8 mouse cellular contexts compared by ENCODE assay signal in the genomic region with DNA sequence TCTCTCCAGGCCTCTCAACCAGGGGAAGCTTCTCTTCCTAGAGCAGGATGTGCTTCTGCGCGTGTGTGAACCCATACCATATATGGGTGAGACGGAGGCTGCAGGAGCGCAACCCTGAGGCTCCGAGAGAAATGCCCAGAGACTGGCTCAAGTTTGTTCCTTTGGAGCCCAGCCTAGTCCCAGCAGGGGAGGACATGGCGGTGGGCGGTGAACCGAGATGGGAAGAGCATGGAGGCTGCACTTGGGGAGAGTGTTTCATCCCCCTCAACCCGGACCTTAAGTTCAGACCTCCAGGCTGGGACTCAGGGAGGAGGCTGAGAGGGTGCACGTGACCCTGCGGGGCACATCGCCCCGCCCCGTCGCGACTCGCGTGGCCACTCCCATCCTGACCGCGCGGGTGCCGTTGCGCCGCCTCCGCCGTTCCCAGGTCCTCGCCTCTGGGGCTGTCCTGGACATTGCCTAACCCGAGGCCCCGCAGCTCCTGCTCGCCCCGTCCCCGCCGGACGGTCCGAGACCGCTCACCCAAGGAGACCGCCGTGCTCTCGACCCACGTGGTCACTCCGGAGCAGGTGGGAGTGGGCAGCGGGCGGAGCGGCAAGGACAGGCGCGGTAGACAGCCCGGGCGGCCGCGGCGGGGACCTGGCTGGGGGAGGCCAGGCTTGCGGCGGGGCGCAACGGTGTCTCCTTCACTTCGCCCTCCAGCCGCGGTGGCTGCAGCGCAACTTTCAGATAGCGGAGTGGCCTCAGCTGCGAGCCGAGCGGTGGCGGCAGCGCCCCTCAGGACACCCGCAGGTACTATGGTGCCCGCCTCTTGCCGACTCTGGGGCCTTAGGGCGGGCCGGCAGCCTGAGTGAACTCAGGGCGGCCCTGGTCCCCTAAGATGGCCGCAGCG. TPM values are rescaled to one million over a fixed set of nuclear protein-coding genes. Genes with fewer than 3 reads are reported as not detected.
DNase-seq lines count a peak whose midpoint lies in the region; ATAC-seq and TF ChIP-seq lines count a peak whose summit lies in the region.

No protein-coding gene starts in this region.

- under 1% methylated on average over 68 of the region's 73 CpGs for WGBS in forebrain, embryonic 11.5 days
- WGBS in heart, embryonic 16.5 days = under 1% methylated on average over 72 of the region's 73 CpGs
- WGBS in liver, embryonic 14.5 days (ENCODE audit: insufficient replicate concordance) = under 1% methylated on average over 71 of the region's 73 CpGs
- WGBS in stomach, embryonic 15.5 days = under 1% methylated on average over 66 of the region's 73 CpGs

- TF ChIP-seq CTCF in E14TG2a.4 (conservative IDR thresholded peaks at IDR 0.05; ENCODE audit: low read length) = no peak
- TF ChIP-seq CTCF in liver, embryonic 14.5 days (IDR thresholded peaks at IDR 0.05; ENCODE audit: low read depth) = no peak; the same call in 1 of the 2 replicates

- TF ChIP-seq EP300 in liver, embryonic 14.5 days (IDR thresholded peaks at IDR 0.05; ENCODE audit: low read depth) = peak; percentile 84

- H3K4me1 ChIP-seq in E14TG2a.4 (replicated peaks; ENCODE audit: low read depth, low read length) = peaks cover 48% of the 10 kb centered on the region
- no peaks in the 10 kb centered on the region; the same call in 1 of the 2 replicates for H3K4me1 ChIP-seq in forebrain, embryonic 11.5 days (replicated peaks; ENCODE audit: control insufficient read depth, insufficient read depth, low read length)
- peaks cover 39% of the 10 kb centered on the region for H3K4me1 ChIP-seq in heart, embryonic 16.5 days (ENCODE audit: control insufficient read depth, insufficient read depth, low read length)
- H3K4me1 ChIP-seq in liver, embryonic 14.5 days (replicated peaks; ENCODE audit: control insufficient read depth in 2 of 2, insufficient read depth in 2 of 2, low read length in 1 of 2) = peaks cover 30 to 31% of the 10 kb centered on the region in 2 experiments
- H3K4me1 ChIP-seq in stomach, embryonic 15.5 days = peaks cover 21% of the 10 kb centered on the region

- DNase-seq in c-Kit-positive CD71-positive TER-119-negative erythroid progenitor cells, embryonic 14.5 days (ENCODE audit: low read depth) = peak; percentile 87
- DNase-seq in forebrain, embryonic 11.5 days (ENCODE audit: low spot score) = peak; percentile 98
- DNase-seq in kidney, postnatal 25 days = peak; percentile 97
- peak; percentile 84 to 85 (median 84) for DNase-seq in liver, embryonic 14.5 days (ENCODE audit: low read depth in 3 of 3, low spot score in 3 of 3)
- peak; percentile 98 for DNase-seq in neural tube, embryonic 10.5 days (ENCODE audit: extremely low spot score, low spot score)

- no peaks in the 10 kb centered on the region for H3K9me3 ChIP-seq in E14TG2a.4 (ENCODE audit: low read length)
- H3K9me3 ChIP-seq in forebrain, embryonic 11.5 days (ENCODE audit: control insufficient read depth, low read length) = no peaks in the 10 kb centered on the region
- no peaks in the 10 kb centered on the region for H3K9me3 ChIP-seq in heart, embryonic 16.5 days (replicated peaks; ENCODE audit: control insufficient read depth, low read length)
- H3K9me3 ChIP-seq in liver, embryonic 14.5 days (ENCODE audit: control insufficient read depth, low read length) = no peaks in the 10 kb centered on the region
- H3K9me3 ChIP-seq in stomach, embryonic 15.5 days = no peaks in the 10 kb centered on the region

- peak overlapping the region; percentile 74 for H3K27ac ChIP-seq in forebrain, embryonic 11.5 days (ENCODE audit: low read depth, low read length)
- peak overlapping the region; percentile 99 for H3K27ac ChIP-seq in heart, embryonic 16.5 days (ENCODE audit: low read length)
- H3K27ac ChIP-seq in liver, embryonic 14.5 days = peak overlapping the region; percentile 89
- peak overlapping the region; percentile 99 for H3K27ac ChIP-seq in stomach, embryonic 15.5 days

- H3K27me3 ChIP-seq in E14TG2a.4 (ENCODE audit: insufficient read depth, low read length) = peaks cover 5% of the 10 kb centered on the region; the same call in 1 of the 2 replicates
- H3K27me3 ChIP-seq in forebrain, embryonic 11.5 days (ENCODE audit: control insufficient read depth, insufficient read depth, low read length) = no peaks in the 10 kb centered on the region
- no peaks in the 10 kb centered on the region for H3K27me3 ChIP-seq in heart, embryonic 16.5 days (ENCODE audit: control insufficient read depth, insufficient read depth, low read length)
- no peaks in the 10 kb centered on the region for H3K27me3 ChIP-seq in liver, embryonic 14.5 days (ENCODE audit: control insufficient read depth, insufficient read depth, low read length)
- no peaks in the 10 kb centered on the region for H3K27me3 ChIP-seq in stomach, embryonic 15.5 days (replicated peaks)

- peak overlapping the region; percentile 99 for H3K4me3 ChIP-seq in E14TG2a.4 (replicated peaks; ENCODE audit: low read length)
- H3K4me3 ChIP-seq in forebrain, embryonic 11.5 days (ENCODE audit: low read depth, low read length) = peak overlapping the region; percentile 94
- peak overlapping the region; percentile 80 for H3K4me3 ChIP-seq in heart, embryonic 16.5 days (ENCODE audit: low read length)
- peak overlapping the region; percentile 90 to 97 for H3K4me3 ChIP-seq in liver, embryonic 14.5 days (ENCODE audit: insufficient read depth in 1 of 2, low read depth in 2 of 2, low read length in 2 of 2)
- H3K4me3 ChIP-seq in stomach, embryonic 15.5 days (replicated peaks) = peak overlapping the region; percentile 99

- peak overlapping the region; percentile 91 for H3K9ac ChIP-seq in forebrain, embryonic 11.5 days (ENCODE audit: low read length)
- peak overlapping the region; percentile 86 for H3K9ac ChIP-seq in heart, embryonic 16.5 days (ENCODE audit: low read length)
- peak overlapping the region; percentile 94 for H3K9ac ChIP-seq in liver, embryonic 14.5 days (replicated peaks)
- H3K9ac ChIP-seq in stomach, embryonic 15.5 days = peak overlapping the region; percentile 85

- peaks cover 34% of the 10 kb centered on the region for H3K36me3 ChIP-seq in E14TG2a.4 (ENCODE audit: insufficient read depth, low read length)
- peaks cover 3% of the 10 kb centered on the region; the same call in 1 of the 2 replicates for H3K36me3 ChIP-seq in forebrain, embryonic 11.5 days (ENCODE audit: control insufficient read depth, insufficient read depth, low read length)
- peaks cover 15% of the 10 kb centered on the region for H3K36me3 ChIP-seq in heart, embryonic 16.5 days (ENCODE audit: control insufficient read depth, insufficient read depth)
- peaks cover 27% of the 10 kb centered on the region for H3K36me3 ChIP-seq in liver, embryonic 14.5 days (replicated peaks; ENCODE audit: control insufficient read depth, insufficient read depth, low read depth)
- peaks cover 14% of the 10 kb centered on the region for H3K36me3 ChIP-seq in stomach, embryonic 15.5 days

- ATAC-seq in forebrain, embryonic 11.5 days (replicated peaks; ENCODE audit: low FRiP score) = peak; percentile 98
- peak; percentile 98 for ATAC-seq in heart, embryonic 16.5 days (replicated peaks; ENCODE audit: extremely low read depth, insufficient read depth, low FRiP score)
- ATAC-seq in liver, embryonic 14.5 days (ENCODE audit: insufficient read depth) = peak; percentile 97
- ATAC-seq in stomach, embryonic 15.5 days (ENCODE audit: insufficient read depth, low FRiP score, low read depth) = peak; percentile 96

- peak overlapping the region; percentile 63 for H3K4me2 ChIP-seq in forebrain, embryonic 11.5 days (ENCODE audit: low read depth, low read length, severe bottlenecking)
- H3K4me2 ChIP-seq in heart, embryonic 16.5 days (ENCODE audit: low read depth, low read length) = peak overlapping the region; percentile 77
- H3K4me2 ChIP-seq in liver, embryonic 14.5 days (ENCODE audit: low read depth) = peak overlapping the region; percentile 93
- H3K4me2 ChIP-seq in stomach, embryonic 15.5 days = peak overlapping the region; percentile 79

RNA-seq across cellular contexts. Expression of a gene that starts 6.1 kb away (rescaled TPM):
- polyA plus RNA-seq in forebrain, embryonic 11.5 days (2014; fragmentation: Nextera tagmentation; extraction: Ambion mirVana) = 254 and 262 TPM in 2 replicates
- polyA plus RNA-seq in heart, embryonic 16.5 days (2015; fragmentation: Nextera tagmentation; extraction: Ambion mirVana) = 524 and 538 TPM in 2 replicates
- 54.2 and 80.9 TPM in 2 replicates for polyA plus RNA-seq in liver, embryonic 14.5 days (2012; rRNA removed)
- 126 and 134 TPM in 2 replicates for polyA plus RNA-seq in liver, embryonic 14.5 days (2014; fragmentation: Nextera tagmentation; extraction: Ambion mirVana)
- 264 and 310 TPM in 2 replicates for polyA plus RNA-seq in stomach, embryonic 15.5 days (2015; fragmentation: Nextera tagmentation; extraction: Ambion mirVana)

RNA-seq across cellular contexts. Expression of a gene that starts 17.7 kb away (rescaled TPM):
- polyA plus RNA-seq in forebrain, embryonic 11.5 days (2014; fragmentation: Nextera tagmentation; extraction: Ambion mirVana) = 11.9 and 13.7 TPM in 2 replicates
- 42.8 and 44.4 TPM in 2 replicates for polyA plus RNA-seq in heart, embryonic 16.5 days (2015; fragmentation: Nextera tagmentation; extraction: Ambion mirVana)
- 12.0 and 14.3 TPM in 2 replicates for polyA plus RNA-seq in liver, embryonic 14.5 days (2012; rRNA removed)
- 24.4 and 25.8 TPM in 2 replicates for polyA plus RNA-seq in liver, embryonic 14.5 days (2014; fragmentation: Nextera tagmentation; extraction: Ambion mirVana)
- 42.2 and 48.1 TPM in 2 replicates for polyA plus RNA-seq in stomach, embryonic 15.5 days (2015; fragmentation: Nextera tagmentation; extraction: Ambion mirVana)

Comparison
In these comparisons a context has a peak if more than half of its experiments do, and no peak if none do; other contexts are left out.
1. Peak in every context shown above with its lines: DNase-seq, ATAC-seq, H3K4me3 ChIP-seq and H3K27ac ChIP-seq.